Mouse (Mus musculus): Measurements from ENCODE around the gene Bmper.

GRCm38 (mm10) chr9:23386201-23386600 is 163.3 kb downstream of the Bmper start:
- TF ChIP-seq CTCF (IDR thresholded peaks at IDR 0.05; ENCODE audit: low read depth) = no peak
- TF ChIP-seq EP300 (IDR thresholded peaks at IDR 0.05; ENCODE audit: low read depth) = no peak
